Mouse (Mus musculus): ENCODE results near the gene B430306N03Rik. TPM values are rescaled to one million over a fixed set of nuclear protein-coding genes. Genes with fewer than 3 reads are reported as not detected.
"Not testable (repeated sequence)": the region's sequence is repeated elsewhere in the genome, so short reads cannot be mapped to it uniquely, and the experiment has no call there.

The B430306N03Rik gene
- total RNA-seq (2021) = 0.12 TPM in 1 of 2 replicates, not detected in the other
- long read RNA-seq, partial matches to known transcripts = 0 of 2 reads
- long read RNA-seq, other reads (novel, unspliced or antisense) = 1 of 2 reads

- not testable (repeated sequence) for DNase-seq
Observed at GRCm38 (mm10) chr17:48315905-48316579, at the start of gene B430306N03Rik. B430306N03Rik (plus strand) TSS chr17:48316141.

GRCm38 (mm10) chr17:48266610-48267304 lies 49.2 kb upstream of the B430306N03Rik start:
- no peak for DNase-seq

GRCm38 (mm10) chr17:48267591-48267990 lies 48.4 kb upstream of the B430306N03Rik start:
- no peak for DNase-seq

- no peak for DNase-seq
Observed at GRCm38 (mm10) chr17:48268276-48268675, 47.7 kb upstream of the B430306N03Rik start.

- no peak for DNase-seq
Observed at GRCm38 (mm10) chr17:48269833-48270232, 46.1 kb upstream of the B430306N03Rik start.

GRCm38 (mm10) chr17:48272158-48272557 lies 43.8 kb upstream of the B430306N03Rik start:
- DNase-seq = no peak

- no peak for DNase-seq
Observed at GRCm38 (mm10) chr17:48272598-48272997, 43.3 kb upstream of the B430306N03Rik start.

- no peak for DNase-seq
Observed at GRCm38 (mm10) chr17:48274098-48274497, 41.8 kb upstream of the B430306N03Rik start.

- peak; percentile 72 for DNase-seq
Observed at GRCm38 (mm10) chr17:48274885-48275284, 41.1 kb upstream of the B430306N03Rik start.

GRCm38 (mm10) chr17:48275736-48276135 lies 40.2 kb upstream of the B430306N03Rik start:
- DNase-seq = no peak

- DNase-seq = no peak
Observed at GRCm38 (mm10) chr17:48278381-48278780, 37.6 kb upstream of the B430306N03Rik start.

- no peak for DNase-seq
Observed at GRCm38 (mm10) chr17:48279002-48279401, 36.9 kb upstream of the B430306N03Rik start.

GRCm38 (mm10) chr17:48280943-48281738 lies 34.8 kb upstream of the B430306N03Rik start:
- DNase-seq = no peak

- no peak for DNase-seq
Observed at GRCm38 (mm10) chr17:48281739-48282085, 34.2 kb upstream of the B430306N03Rik start.

GRCm38 (mm10) chr17:48286765-48287164 lies 29.2 kb upstream of the B430306N03Rik start:
- no peak for DNase-seq

- no peak for DNase-seq
Observed at GRCm38 (mm10) chr17:48287276-48287675, 28.7 kb upstream of the B430306N03Rik start.

- no peak for DNase-seq
Observed at GRCm38 (mm10) chr17:48293500-48294194, 22.3 kb upstream of the B430306N03Rik start.

- DNase-seq = no peak
Observed at GRCm38 (mm10) chr17:48299203-48299602, 16.7 kb upstream of the B430306N03Rik start, which contains the start of gene Treml2. Treml2 (plus strand) TSS chr17:48299498.

GRCm38 (mm10) chr17:48299756-48300155 lies 16.2 kb upstream of the B430306N03Rik start:
- no peak for DNase-seq

- no peak for DNase-seq
Observed at GRCm38 (mm10) chr17:48300199-48300598, 15.7 kb upstream of the B430306N03Rik start.

- no peak for DNase-seq
Observed at GRCm38 (mm10) chr17:48300861-48301260, 15.1 kb upstream of the B430306N03Rik start.

- no peak for DNase-seq
Observed at GRCm38 (mm10) chr17:48301792-48302191, 14.1 kb upstream of the B430306N03Rik start.

Measured in adrenal gland, postnatal 25 days (tissue).